Mouse (Mus musculus) ES-Bruce4 (cell line): ENCODE results near the gene Ctsk. TPM values are rescaled to one million over a fixed set of nuclear protein-coding genes. Genes with fewer than 3 reads are reported as not detected.
"Not testable (repeated sequence)": the region's sequence is repeated elsewhere in the genome, so short reads cannot be mapped to it uniquely, and the experiment has no call there.

Experiments used
- H3K27ac ChIP-seq: 2 replicates; pipeline ENCODE4 v1.5.1; 2012; ENCODE audit warnings: low read length, inconsistent platforms; ENCODE audit not compliant: insufficient read depth
- H3K27me3 ChIP-seq: 2 replicates; pipeline ENCODE4 v1.6.1; 2012; ENCODE audit warnings: mild to moderate bottlenecking, low read length, inconsistent platforms; ENCODE audit not compliant: control insufficient read depth, poor library complexity, insufficient read depth, severe bottlenecking
- H3K36me3 ChIP-seq: 2 replicates; pipeline ENCODE4 v1.6.1; 2012; ENCODE audit warnings: inconsistent platforms, mild to moderate bottlenecking, low read length, moderate library complexity; ENCODE audit not compliant: control insufficient read depth, poor library complexity, insufficient read depth, severe bottlenecking
- H3K4me1 ChIP-seq: one replicate; pipeline ENCODE4 v1.8.1; 2011; ENCODE audit warnings: low read length; ENCODE audit not compliant: control insufficient read depth, insufficient read depth
- H3K4me3 ChIP-seq: 2 replicates; pipeline ENCODE4 v1.5.1; 2011; ENCODE audit warnings: low read depth, mild to moderate bottlenecking, low read length
- H3K9ac ChIP-seq: 2 replicates; pipeline ENCODE4 v1.6.1; 2012; ENCODE audit warnings: low read depth, mild to moderate bottlenecking, inconsistent platforms; ENCODE audit not compliant: poor library complexity, severe bottlenecking
- H3K9me3 ChIP-seq: replicated peaks from 2 replicates; pipeline ENCODE4 v1.6.1; 2012; ENCODE audit warnings: mild to moderate bottlenecking, low read length, inconsistent platforms; ENCODE audit not compliant: control insufficient read depth, poor library complexity, insufficient read depth, severe bottlenecking
- CTCF ChIP-seq: IDR thresholded peaks from one replicate; pipeline ENCODE4 v1.8.1; 2011; ENCODE audit warnings: low read depth, low read length
- EP300 ChIP-seq: IDR thresholded peaks from 2 replicates; pipeline ENCODE4 v1.6.1; 2011; ENCODE audit warnings: low read depth, low read length; ENCODE audit not compliant: insufficient read depth
- POLR2A ChIP-seq: IDR thresholded peaks from one replicate; pipeline ENCODE4 v1.8.1; 2011; ENCODE audit warnings: low read length; ENCODE audit not compliant: insufficient read depth
- polyA plus RNA-seq: library from polyadenylated mRNA; stranded (reverse); fragments of >200 nt; gene quantifications from 2 replicates; pipeline ENCODE4 v1.2.4, GENCODE M21; 2011; ENCODE audit warnings: low read depth; ENCODE audit not compliant: missing spikeins, insufficient read depth, insufficient read length

The Ctsk gene
- polyA plus RNA-seq, 1 experiment = not detected

- no peaks in the 10 kb centered on the region for H3K9me3 ChIP-seq
- no peaks in the 10 kb centered on the region; the same call in 1 of the 2 replicates for H3K27me3 ChIP-seq
- no peak for TF ChIP-seq POLR2A
- no peak for TF ChIP-seq CTCF
- TF ChIP-seq EP300 = no peak
- H3K4me3 ChIP-seq = no peak overlapping the region
- H3K36me3 ChIP-seq = no peaks in the 10 kb centered on the region
- no peak overlapping the region for H3K9ac ChIP-seq
- H3K4me1 ChIP-seq = peaks cover under 1% of the 10 kb centered on the region
- no peak overlapping the region for H3K27ac ChIP-seq
Observed at GRCm38 (mm10) chr3:95539837-95540236, 40.8 kb downstream of the Ctsk start.

DNA sequence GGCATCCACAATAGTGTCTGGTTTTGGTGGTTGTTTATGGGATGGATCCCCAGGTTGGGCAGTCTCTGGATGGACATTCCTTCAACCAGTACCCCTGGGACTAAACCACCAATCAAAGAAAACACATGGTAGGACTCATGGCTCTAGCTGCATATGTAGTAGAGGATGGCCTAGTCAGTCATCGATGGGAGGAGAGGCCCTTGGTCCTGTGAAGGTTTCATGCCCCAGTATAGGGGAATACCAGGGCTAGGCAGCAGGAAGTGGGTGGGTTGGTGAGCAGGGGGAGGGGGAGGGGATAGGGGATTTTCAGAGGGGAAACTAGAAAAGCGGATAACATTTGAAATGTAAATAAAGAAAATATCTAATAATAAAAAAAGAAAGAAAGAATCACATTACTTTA lies 42.1 kb downstream of the Ctsk start:
- not testable (repeated sequence) for H3K4me1 ChIP-seq, H3K36me3 ChIP-seq, H3K27ac ChIP-seq, H3K9ac ChIP-seq, H3K27me3 ChIP-seq, H3K4me3 ChIP-seq, H3K9me3 ChIP-seq

- no peaks in the 10 kb centered on the region for H3K9me3 ChIP-seq
- TF ChIP-seq EP300 = no peak
- TF ChIP-seq CTCF = no peak
- no peak for TF ChIP-seq POLR2A
- H3K4me1 ChIP-seq = peaks cover 2% of the 10 kb centered on the region
- H3K27ac ChIP-seq = no peak overlapping the region
- H3K27me3 ChIP-seq = no peaks in the 10 kb centered on the region; the same call in 1 of the 2 replicates
- H3K4me3 ChIP-seq = no peak overlapping the region
- no peaks in the 10 kb centered on the region for H3K36me3 ChIP-seq
- no peak overlapping the region for H3K9ac ChIP-seq
Observed at GRCm38 (mm10) chr3:95542171-95542570, 43.1 kb downstream of the Ctsk start.

GRCm38 (mm10) chr3:95542981-95543380 lies 43.9 kb downstream of the Ctsk start:
- Histone ChIP-seq H3K9me3 (no peaks in the 10 kb centered on the region), H3K9ac (no peak overlapping the region), H3K4me3 (no peak overlapping the region), H3K27me3 (no peaks in the 10 kb centered on the region), H3K4me1 (peaks cover 2% of the 10 kb centered on the region), H3K36me3 (no peaks in the 10 kb centered on the region), H3K27ac (no peak overlapping the region)
- TF ChIP-seq CTCF = no peak
- TF ChIP-seq EP300 = no peak
- no peak for TF ChIP-seq POLR2A

DNA sequence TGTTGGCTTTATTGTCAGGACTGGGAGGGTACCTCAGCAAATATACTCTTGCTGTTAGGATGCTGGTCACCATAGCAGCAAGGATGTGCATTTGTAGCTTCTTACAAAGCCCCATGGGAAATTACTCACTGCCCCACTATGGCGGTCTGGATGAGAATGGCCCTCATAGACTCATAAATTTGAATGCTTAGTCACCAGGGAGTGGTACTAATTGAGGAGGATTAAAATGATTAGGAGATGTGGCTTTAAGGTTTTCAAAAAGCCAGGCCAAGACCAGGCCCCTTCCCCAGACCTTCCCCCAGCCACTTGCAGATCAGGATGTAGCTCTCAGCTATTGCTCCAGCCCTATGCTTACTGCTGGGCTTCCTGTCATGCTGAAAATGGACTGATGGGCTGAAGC lies 51.1 kb downstream of the Ctsk start:
- Histone ChIP-seq H3K4me1 (no peaks in the 10 kb centered on the region), H3K36me3 (no peaks in the 10 kb centered on the region), H3K4me3 (no peak overlapping the region), H3K9ac (no peak overlapping the region), H3K27me3 (no peaks in the 10 kb centered on the region), H3K9me3 (no peaks in the 10 kb centered on the region), H3K27ac (no peak overlapping the region)
- TF ChIP-seq CTCF (no peak), EP300 (no peak), POLR2A (no peak)

GRCm38 (mm10) chr3:95553986-95554385 lies 54.9 kb downstream of the Ctsk start:
- Histone ChIP-seq H3K36me3 (no peaks in the 10 kb centered on the region), H3K27ac (no peak overlapping the region), H3K27me3 (0 out of 2 replicates have a peak, but pooled peaks cover 2% of the 10 kb centered on the region), H3K9me3 (no peaks in the 10 kb centered on the region), H3K4me3 (no peak overlapping the region), H3K4me1 (no peaks in the 10 kb centered on the region), H3K9ac (no peak overlapping the region)
- TF ChIP-seq POLR2A (no peak), EP300 (no peak), CTCF (no peak)

Other genes starting within 250 kb of the Ctsk start
- 4.1 and 4.8 TPM in 2 replicates for gene Bnipl, start 248.1 kb upstream of the Ctsk start, polyA plus RNA-seq
- 43.6 and 48.0 TPM in 2 replicates for gene Mindy1, start 217.9 kb upstream of the Ctsk start, polyA plus RNA-seq
- gene Prune1, start 217.2 kb upstream of the Ctsk start, polyA plus RNA-seq = 42.9 and 43.9 TPM in 2 replicates
- 1.9 and 2.0 TPM in 2 replicates for gene Anxa9, start 192.1 kb upstream of the Ctsk start, polyA plus RNA-seq
- gene Cers2, start 184.5 kb upstream of the Ctsk start, polyA plus RNA-seq = 99.9 and 103 TPM in 2 replicates
- gene Setdb1, start 142.1 kb upstream of the Ctsk start, polyA plus RNA-seq = 67.9 and 73.3 TPM in 2 replicates
- gene 4930558C23Rik, start 96.4 kb upstream of the Ctsk start, polyA plus RNA-seq = 0.84 and 2.2 TPM in 2 replicates
- gene Arnt, start 64.9 kb upstream of the Ctsk start, polyA plus RNA-seq = 70.9 and 75.5 TPM in 2 replicates
- not detected in 2 replicates for gene Ctss, start 27.5 kb downstream of the Ctsk start, polyA plus RNA-seq
- 4.6 and 5.0 TPM in 2 replicates for gene Hormad1, start 60.4 kb downstream of the Ctsk start, polyA plus RNA-seq
- gene Golph3l, start 89.7 kb downstream of the Ctsk start, polyA plus RNA-seq = 39.0 and 40.7 TPM in 2 replicates
- gene Ensa, start 125.7 kb downstream of the Ctsk start, polyA plus RNA-seq = 67.4 and 68.5 TPM in 2 replicates
- 247 and 264 TPM in 2 replicates for gene Mcl1, start 159.5 kb downstream of the Ctsk start, polyA plus RNA-seq
- gene Adamtsl4, start 188.7 kb downstream of the Ctsk start, polyA plus RNA-seq = 6.9 and 10.1 TPM in 2 replicates
- 9.9 and 17.4 TPM in 2 replicates for gene Ecm1, start 240.3 kb downstream of the Ctsk start, polyA plus RNA-seq